Mouse (Mus musculus): ENCODE results near the gene Klhl8.

DNA sequence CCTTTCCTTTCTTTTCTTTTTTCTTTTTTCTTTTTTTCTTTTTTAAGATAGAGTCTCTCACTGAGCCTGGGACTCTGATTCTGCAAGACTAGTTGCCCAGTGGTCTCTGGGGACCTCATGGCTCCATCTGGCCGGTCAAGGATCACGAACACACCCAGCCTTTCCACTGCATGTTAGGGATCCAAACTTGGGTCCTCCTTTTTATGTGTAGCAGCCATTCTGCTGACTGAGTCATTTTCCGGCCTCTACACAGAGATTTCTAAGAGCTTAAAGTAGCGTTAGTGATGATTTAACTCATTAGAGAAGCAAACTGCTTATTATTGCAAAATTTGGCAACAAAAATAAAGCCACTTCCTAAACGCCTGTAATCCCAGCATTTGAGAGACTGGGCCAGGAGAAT is 11.4 kb upstream of the Klhl8 start:
- no peak for TF ChIP-seq MAZ (IDR thresholded peaks at IDR 0.05; ENCODE audit: low read depth, low read length)
- TF ChIP-seq KAT2A (conservative IDR thresholded peaks at IDR 0.05; ENCODE audit: low read depth, low read length) = no peak
- TF ChIP-seq USF1 (IDR thresholded peaks at IDR 0.05; ENCODE audit: low read depth, low read length) = no peak
- no peak for TF ChIP-seq TCF12 (IDR thresholded peaks at IDR 0.05; ENCODE audit: low read depth, low read length)
- TF ChIP-seq MAX (IDR thresholded peaks at IDR 0.05; ENCODE audit: low read length) = no peak
